Mouse (Mus musculus) liver, postnatal 0 days (tissue): ENCODE measurements around the gene Pmvk. TPM values are rescaled to one million over a fixed set of nuclear protein-coding genes. Genes with fewer than 3 reads are reported as not detected.
A peak's percentile ranks its signal among the peaks of the same experiment; 100 is the strongest.

Experiments
- ATAC-seq: fragments of 200-750 bp; cut with Nextera tagmentation; 2 replicates; pipeline ENCODE4 v1.8.0; 2017; ENCODE audit warnings: mild to moderate bottlenecking, moderate library complexity
- DNase-seq: peaks from one replicate; pipeline ENCODE4 v3.0.0-alpha.2; 2016
- H3K27ac ChIP-seq: fragments of 300-500 bp; sonication (generic); 2 replicates; pipeline ENCODE4 v1.5.1; 2014; ENCODE audit warnings: antibody characterized with exemption, moderate library complexity, mild to moderate bottlenecking, low read depth
- H3K27me3 ChIP-seq: fragments of 300-500 bp; sonication (generic); 2 replicates; pipeline ENCODE4 v1.6.1; 2014; ENCODE audit warnings: low read length, control low read depth, mixed read lengths; ENCODE audit not compliant: insufficient read depth
- H3K36me3 ChIP-seq: fragments of 300-500 bp; sonication (generic); replicated peaks from 2 replicates; pipeline ENCODE4 v1.6.1; 2014; ENCODE audit warnings: mild to moderate bottlenecking, control low read depth, low read length, moderate library complexity, mixed read lengths; ENCODE audit not compliant: insufficient read depth
- H3K4me1 ChIP-seq: fragments of 300-500 bp; sonication (generic); 2 replicates; pipeline ENCODE4 v1.6.1; 2014; ENCODE audit warnings: antibody characterized with exemption, mild to moderate bottlenecking, control low read depth; ENCODE audit not compliant: insufficient read depth
- H3K4me2 ChIP-seq: fragments of 300-500 bp; sonication (generic); 2 replicates; pipeline ENCODE4 v1.6.1; 2014; ENCODE audit warnings: low read depth, mild to moderate bottlenecking, low read length, moderate library complexity, mixed read lengths
- H3K4me3 ChIP-seq: fragments of 300-500 bp; sonication (generic); 2 replicates; pipeline ENCODE4 v1.5.1; 2014; ENCODE audit warnings: low read depth, low read length
- H3K9ac ChIP-seq: fragments of 300-500 bp; sonication (generic); replicated peaks from 2 replicates; pipeline ENCODE4 v1.6.1; 2014; ENCODE audit warnings: mild to moderate bottlenecking, moderate library complexity
- H3K9me3 ChIP-seq: fragments of 300-500 bp; sonication (generic); 2 replicates; pipeline ENCODE4 v1.6.1; 2016; ENCODE audit warnings: mild to moderate bottlenecking, control low read depth, low read length, mixed read lengths
- CTCF ChIP-seq: sonication (generic); IDR thresholded peaks from 2 replicates; pipeline ENCODE4 v1.5.1; 2016; ENCODE audit warnings: antibody characterized with exemption, low read depth
- EP300 ChIP-seq: IDR thresholded peaks from 2 replicates; pipeline ENCODE4 v1.6.1; 2016; ENCODE audit warnings: antibody characterized with exemption, low read depth, mild to moderate bottlenecking
- WGBS: fragments of 180-500 bp; shearing (Covaris S2); extraction: QIAGEN DNeasy Blood & Tissue Kit; methylation state at CpG from one replicate; pipeline ENCODE4 v1.1.7; 2014; ENCODE audit not compliant: insufficient replicate concordance; 5-methylcytosine and 5-hydroxymethylcytosine counted together
- polyA plus RNA-seq: library from polyadenylated mRNA; unstranded; fragments of >200 nt; fragmentation: Nextera tagmentation; extraction: Ambion mirVana; gene quantifications from 2 replicates; pipeline ENCODE4 v1.2.1, GENCODE M21; 2015

Gene Pmvk
- polyA plus RNA-seq, 1 experiment from 2014 or later = 13.8 TPM

GRCm38 (mm10) chr3:89419981-89420380 is 34.4 kb upstream of the Pmvk start:
- Histone ChIP-seq H3K27ac (peak overlapping the region; percentile 97), H3K9me3 (no peaks in the 10 kb centered on the region), H3K4me1 (peaks cover 58% of the 10 kb centered on the region), H3K4me2 (peak overlapping the region; percentile 96), H3K4me3 (peak overlapping the region; percentile 67), H3K27me3 (no peaks in the 10 kb centered on the region), H3K36me3 (peaks cover 30% of the 10 kb centered on the region), H3K9ac (peak overlapping the region; percentile 73)
- TF ChIP-seq EP300 (no peak), CTCF (no peak)
- no peak for DNase-seq
- ATAC-seq = no peak
- WGBS = 27% methylated on average over 3 of the region's 3 CpGs

DNA sequence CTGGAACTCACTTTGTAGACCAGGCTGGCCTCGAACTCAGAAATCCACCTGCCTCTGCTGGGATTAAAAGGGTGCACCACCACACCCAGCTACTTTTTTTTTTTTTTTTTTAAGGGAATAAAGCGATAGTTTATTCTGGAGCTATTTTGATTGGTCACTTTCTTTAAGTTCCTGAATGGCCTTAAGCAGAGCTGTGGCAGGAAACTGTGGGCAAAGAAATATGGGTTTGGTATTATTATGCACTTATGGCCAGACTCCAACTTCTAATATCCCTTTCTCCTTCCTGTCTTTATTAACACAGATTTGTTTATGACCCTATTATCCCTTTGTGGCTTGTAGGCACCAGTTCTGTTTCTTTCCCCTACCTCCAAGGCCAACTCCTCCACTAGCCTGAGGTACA is 33.9 kb upstream of the Pmvk start:
- H3K4me2 ChIP-seq = peak overlapping the region; percentile 96
- H3K27me3 ChIP-seq = no peaks in the 10 kb centered on the region
- DNase-seq (no peak), ATAC-seq (no peak)
- H3K9ac ChIP-seq = peak overlapping the region; percentile 46
- peaks cover 31% of the 10 kb centered on the region for H3K36me3 ChIP-seq
- H3K4me1 ChIP-seq = peaks cover 61% of the 10 kb centered on the region
- TF ChIP-seq CTCF (no peak), EP300 (no peak)
- H3K27ac ChIP-seq = peak overlapping the region; percentile 75
- H3K9me3 ChIP-seq = no peaks in the 10 kb centered on the region
- peak overlapping the region; percentile 67 for H3K4me3 ChIP-seq
- WGBS = 40% methylated on average over 2 of the region's 2 CpGs

- H3K4me2 ChIP-seq = peak overlapping the region; percentile 96
- no peak for TF ChIP-seq CTCF
- no peak for TF ChIP-seq EP300
- H3K9me3 ChIP-seq = no peaks in the 10 kb centered on the region
- H3K27ac ChIP-seq = peak overlapping the region; percentile 75
- H3K36me3 ChIP-seq = peaks cover 29% of the 10 kb centered on the region
- 11% methylated on average over 11 of the region's 11 CpGs for WGBS
- DNase-seq = peak; percentile 84
- H3K27me3 ChIP-seq = no peaks in the 10 kb centered on the region
- peak overlapping the region; percentile 67 for H3K4me3 ChIP-seq
- ATAC-seq = peak; percentile 54
- peaks cover 61% of the 10 kb centered on the region for H3K4me1 ChIP-seq
- peak overlapping the region; percentile 46 for H3K9ac ChIP-seq
Observed at GRCm38 (mm10) chr3:89421002-89421774, 33.2 kb upstream of the Pmvk start.

- WGBS = 31% methylated on average over 22 of the region's 22 CpGs
- Histone ChIP-seq H3K4me2 (peak overlapping the region; percentile 96), H3K4me1 (peaks cover 57% of the 10 kb centered on the region), H3K27me3 (no peaks in the 10 kb centered on the region), H3K27ac (peak overlapping the region; percentile 75), H3K9me3 (no peaks in the 10 kb centered on the region), H3K36me3 (peaks cover 31% of the 10 kb centered on the region), H3K9ac (peak overlapping the region; percentile 46), H3K4me3 (peak overlapping the region; percentile 67)
- peak; percentile 24 for DNase-seq
- TF ChIP-seq CTCF (no peak), EP300 (no peak)
- no peak for ATAC-seq
Observed at GRCm38 (mm10) chr3:89421810-89422473, 32.4 kb upstream of the Pmvk start.

DNA sequence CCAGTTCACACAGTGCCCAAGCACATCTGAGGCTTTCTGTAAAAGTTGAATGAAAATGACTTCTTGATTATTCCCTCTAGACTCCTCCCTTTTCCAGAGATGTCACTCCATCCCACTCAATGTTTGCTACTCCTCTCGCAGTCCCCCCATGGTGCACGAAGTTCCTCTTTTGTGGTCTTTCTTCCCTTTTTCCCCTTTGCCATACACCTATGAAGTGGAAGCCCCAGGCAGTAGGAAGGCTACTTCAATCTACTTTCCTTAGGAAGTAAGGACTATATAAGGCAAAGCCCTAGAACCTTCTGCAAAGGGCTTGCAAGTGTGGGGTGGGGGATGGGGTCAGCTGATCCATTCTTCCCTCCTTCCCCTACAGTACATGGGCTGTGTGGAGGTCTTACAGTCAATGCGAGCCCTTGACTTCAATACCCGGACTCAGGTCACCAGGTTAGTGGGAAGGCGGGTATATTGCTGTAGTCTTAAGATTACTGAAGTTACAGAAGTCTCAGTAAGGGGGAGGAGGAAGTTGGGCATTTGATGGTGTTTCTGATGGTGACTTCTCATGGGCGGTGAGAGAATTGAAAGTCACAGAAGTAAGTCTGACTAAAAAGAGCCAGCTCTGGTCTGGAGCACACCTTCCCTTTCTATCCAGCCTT is 31.7 kb upstream of the Pmvk start:
- ATAC-seq = no peak
- Histone ChIP-seq H3K4me3 (no peak overlapping the region), H3K27me3 (no peaks in the 10 kb centered on the region), H3K9ac (peak overlapping the region; percentile 9; the same call in 1 of the 2 replicates), H3K9me3 (no peaks in the 10 kb centered on the region), H3K4me2 (peak overlapping the region; percentile 96), H3K27ac (peak overlapping the region; percentile 11; the same call in 1 of the 2 replicates), H3K36me3 (peaks cover 37% of the 10 kb centered on the region), H3K4me1 (peaks cover 50% of the 10 kb centered on the region)
- WGBS = 48% methylated on average over 6 of the region's 6 CpGs
- TF ChIP-seq EP300 (no peak), CTCF (no peak)
- DNase-seq = no peak
